Mouse (Mus musculus): Measurements from ENCODE around the gene Arl6ip5.

The Arl6ip5 gene

DNA sequence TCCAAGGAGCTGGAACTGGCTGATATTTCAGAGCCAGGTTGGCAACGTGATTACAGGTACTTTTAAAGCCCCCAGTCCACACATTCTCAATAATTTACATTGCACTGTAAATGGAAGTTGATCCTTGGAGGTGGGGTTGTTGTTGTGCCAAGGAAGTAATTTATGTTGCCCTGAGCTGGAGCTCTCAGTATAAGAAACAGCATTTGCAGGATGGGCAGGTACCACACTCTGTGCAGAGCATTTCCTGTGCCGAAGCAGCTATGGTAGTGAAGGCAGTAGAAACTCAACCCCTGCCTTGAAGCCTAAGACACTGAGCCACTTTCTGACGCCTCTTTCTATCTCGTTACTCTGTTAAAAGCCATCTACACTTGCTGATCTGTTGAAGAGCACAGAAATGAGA lies 65.3 kb downstream of the Arl6ip5 start:
- no peak for DNase-seq

DNA sequence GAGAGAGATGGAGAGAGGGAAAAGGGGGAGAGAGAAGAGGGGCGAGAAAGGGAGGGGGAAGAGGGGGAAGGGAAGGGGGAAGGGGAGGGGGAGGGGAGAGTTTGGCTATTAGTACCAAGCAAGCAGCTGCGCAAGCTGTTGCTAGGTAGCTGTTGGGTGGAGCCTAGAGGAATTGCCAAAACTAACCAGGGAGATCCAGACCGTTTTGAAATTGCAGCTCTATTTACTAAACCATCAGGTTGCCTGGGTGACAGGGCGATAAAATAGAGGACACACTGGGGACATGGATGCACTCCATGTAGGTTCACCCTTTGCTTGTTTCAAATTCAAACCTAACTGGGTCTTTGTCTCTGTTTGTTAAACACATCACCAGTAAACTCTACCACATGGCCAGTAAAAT lies 65.9 kb downstream of the Arl6ip5 start:
- peak; percentile 56 for DNase-seq

DNA sequence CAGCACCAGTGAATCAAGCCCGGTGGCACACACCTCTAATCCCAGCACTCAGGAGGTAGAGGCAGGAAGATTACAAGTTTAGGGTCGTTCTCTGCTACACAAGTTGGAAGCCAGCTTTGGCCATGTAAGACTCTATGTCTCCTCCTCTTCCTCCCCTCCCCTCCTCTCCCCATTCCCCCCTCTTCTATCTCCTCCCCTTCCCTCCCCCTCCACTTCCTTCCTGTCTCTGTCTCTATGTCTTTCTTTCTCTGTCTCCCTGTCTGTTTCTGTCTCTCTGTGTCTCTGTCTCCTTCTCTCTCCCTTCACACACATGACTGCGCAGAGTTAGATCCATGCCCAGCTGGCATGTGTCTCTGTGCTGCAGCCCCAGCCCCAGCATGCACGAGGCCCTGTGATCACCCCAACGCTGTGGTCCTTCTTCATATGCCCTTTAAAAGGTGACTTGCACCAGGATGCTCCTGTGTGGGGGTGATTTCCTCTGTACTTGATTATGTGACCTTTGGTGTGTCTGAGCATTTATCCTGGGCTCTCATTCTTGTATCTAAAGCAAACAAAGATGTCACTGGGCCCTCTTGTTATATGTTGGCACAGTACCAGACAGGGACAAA lies 66.5 kb downstream of the Arl6ip5 start:
- no peak for DNase-seq

- peak; percentile 87 for DNase-seq
These were observed 67.7 kb downstream of the Arl6ip5 start for GRCm38 (mm10) chr6:97278014-97278787.

DNA sequence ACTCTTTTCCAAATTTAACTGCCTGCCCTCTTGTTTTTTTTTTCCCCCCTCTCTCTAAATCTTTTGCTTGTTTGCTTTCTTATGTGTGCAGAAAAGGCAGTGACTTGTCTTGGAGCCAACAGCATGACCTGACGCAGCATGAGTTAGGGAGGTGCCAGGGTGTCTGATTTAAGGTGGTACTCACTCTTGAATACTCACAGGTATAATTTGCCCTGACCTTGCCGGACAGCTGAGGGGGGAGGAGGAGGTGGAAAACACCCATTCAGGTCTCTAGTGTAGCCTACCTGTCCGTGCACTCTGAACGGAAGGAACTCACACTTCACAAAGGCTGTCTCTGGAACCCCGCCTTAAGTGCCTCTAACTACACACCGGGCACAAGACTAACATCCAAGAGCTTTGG lies 68.4 kb downstream of the Arl6ip5 start:
- DNase-seq, result peak; percentile 40
